Comparison of ENCODE assay signal across 24 mouse cellular contexts in the genomic region with DNA sequence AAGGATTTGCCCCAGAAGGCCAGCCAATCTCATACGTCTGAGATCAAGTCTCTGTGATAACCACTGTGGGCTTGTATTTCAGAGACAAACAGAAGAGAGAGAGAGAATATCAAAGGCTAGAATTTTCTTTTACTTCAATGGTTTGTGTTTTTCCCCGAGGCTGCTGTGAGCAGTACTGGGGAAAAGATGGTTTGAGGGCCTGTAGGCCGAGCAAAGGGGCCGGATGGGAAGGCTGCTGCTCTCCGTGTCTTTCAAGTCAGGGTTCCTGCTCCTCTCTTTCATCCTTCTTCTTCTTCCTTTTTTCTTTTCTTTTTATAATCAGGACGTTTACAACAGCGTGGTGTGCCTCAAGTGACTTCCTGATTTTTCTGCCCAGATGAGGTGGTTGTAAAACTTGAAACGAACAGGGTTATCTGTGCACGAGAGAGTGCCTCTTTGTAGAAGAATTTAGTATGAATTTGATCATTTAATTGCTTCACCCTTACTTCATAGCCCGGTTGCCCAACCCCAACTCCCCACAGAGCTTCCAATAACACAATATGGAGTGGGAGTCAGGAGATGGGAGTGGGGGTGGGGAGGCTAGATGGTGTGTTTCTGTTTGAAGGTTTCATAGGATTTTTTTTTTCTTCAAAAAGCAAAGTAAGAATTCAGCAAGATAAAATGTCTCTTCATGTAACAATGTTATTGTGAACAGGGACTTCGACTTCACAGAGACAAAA. TPM values are rescaled to one million over a fixed set of nuclear protein-coding genes. Genes with fewer than 3 reads are reported as not detected.
A peak's percentile ranks its signal among the peaks of the same experiment; 100 is the strongest.
DNase-seq lines count a peak whose midpoint lies in the region; ATAC-seq lines count a peak whose summit lies in the region.
"Had no signal": no experiment of that assay in that cellular context is flagged by ENCODE, and none has a peak within 500 bp of the region (broad histone marks: within the 10 kb centered on the region; RNA-seq: fewer than 3 reads in every experiment).

No protein-coding gene starts in this region.

- H3K9me3 ChIP-seq in forebrain, embryonic 13.5 days (replicated peaks) = no peaks in the 10 kb centered on the region
- no peaks in the 10 kb centered on the region for H3K9me3 ChIP-seq in forebrain, embryonic 10.5 days
- no peaks in the 10 kb centered on the region for H3K9me3 ChIP-seq in midbrain, embryonic 15.5 days
- no peaks in the 10 kb centered on the region for H3K9me3 ChIP-seq in midbrain, embryonic 10.5 days (replicated peaks)
- H3K9me3 ChIP-seq in midbrain, embryonic 16.5 days (replicated peaks; ENCODE audit: control insufficient read depth, low read length, poor library complexity, severe bottlenecking) = no peaks in the 10 kb centered on the region
- H3K9me3 ChIP-seq: embryonic facial prominence, embryonic 15.5 days; heart, embryonic 15.5 days; hindbrain, embryonic 10.5 days had no signal

- H3K9ac ChIP-seq in forebrain, embryonic 13.5 days = no peak overlapping the region
- no peak overlapping the region for H3K9ac ChIP-seq in midbrain, embryonic 15.5 days
- H3K9ac ChIP-seq in midbrain, embryonic 16.5 days (ENCODE audit: low read depth, low read length) = no peak overlapping the region
- H3K9ac ChIP-seq: embryonic facial prominence, embryonic 15.5 days; heart, embryonic 15.5 days; hindbrain, embryonic 14.5 days had no signal

- no peak overlapping the region for H3K4me2 ChIP-seq in forebrain, embryonic 13.5 days
- no peak overlapping the region for H3K4me2 ChIP-seq in midbrain, embryonic 15.5 days
- H3K4me2 ChIP-seq in midbrain, embryonic 16.5 days (ENCODE audit: low read length) = no peak overlapping the region
- H3K4me2 ChIP-seq: embryonic facial prominence, embryonic 15.5 days; heart, embryonic 11.5 days; heart, embryonic 15.5 days had no signal

- no peak overlapping the region for H3K27ac ChIP-seq in forebrain, embryonic 13.5 days
- H3K27ac ChIP-seq in forebrain, embryonic 10.5 days = no peak overlapping the region
- H3K27ac ChIP-seq in midbrain, embryonic 15.5 days = peak overlapping the region; percentile 36; the same call in 1 of the 2 replicates
- no peak overlapping the region for H3K27ac ChIP-seq in midbrain, embryonic 10.5 days (replicated peaks)
- peak overlapping the region; percentile 47; the same call in 1 of the 2 replicates for H3K27ac ChIP-seq in midbrain, embryonic 16.5 days (ENCODE audit: low read length)
- H3K27ac ChIP-seq: embryonic facial prominence, embryonic 15.5 days; heart, adult 2 months; heart, embryonic 15.5 days; hindbrain, embryonic 10.5 days; hindbrain, embryonic 14.5 days had no signal

- 71% methylated on average over 11 of the region's 11 CpGs for WGBS in forebrain, embryonic 13.5 days
- 75% methylated on average over 11 of the region's 11 CpGs for WGBS in forebrain, embryonic 10.5 days
- 57% methylated on average over 11 of the region's 11 CpGs for WGBS in midbrain, embryonic 15.5 days
- WGBS in midbrain, embryonic 10.5 days = 75% methylated on average over 11 of the region's 11 CpGs
- 58% methylated on average over 11 of the region's 11 CpGs for WGBS in midbrain, embryonic 16.5 days

- H3K4me1 ChIP-seq in forebrain, embryonic 13.5 days = no peaks in the 10 kb centered on the region
- peaks cover 3% of the 10 kb centered on the region; the same call in 1 of the 2 replicates for H3K4me1 ChIP-seq in forebrain, embryonic 10.5 days
- 0 out of 2 replicates have a peak, but pooled peaks cover 3% of the 10 kb centered on the region for H3K4me1 ChIP-seq in midbrain, embryonic 15.5 days
- H3K4me1 ChIP-seq in midbrain, embryonic 10.5 days = peaks cover 3% of the 10 kb centered on the region; the same call in 1 of the 2 replicates
- H3K4me1 ChIP-seq in midbrain, embryonic 16.5 days (ENCODE audit: control insufficient read depth, insufficient read depth, low read length) = 0 out of 2 replicates have a peak, but pooled peaks cover 2% of the 10 kb centered on the region
- H3K4me1 ChIP-seq: heart, embryonic 15.5 days had no signal

- peak; percentile 44; the same call in 1 of the 2 replicates for ATAC-seq in forebrain, embryonic 13.5 days
- peak; percentile 85 for ATAC-seq in midbrain, embryonic 15.5 days (replicated peaks)
- peak; percentile 79 for ATAC-seq in midbrain, embryonic 16.5 days
- ATAC-seq: CD4-positive, CD25-positive, alpha-beta regulatory T cell, adult 4 months had no signal

- no peak overlapping the region for H3K4me3 ChIP-seq in forebrain, embryonic 13.5 days
- H3K4me3 ChIP-seq in forebrain, embryonic 10.5 days = no peak overlapping the region
- H3K4me3 ChIP-seq in midbrain, embryonic 15.5 days = no peak overlapping the region
- H3K4me3 ChIP-seq in midbrain, embryonic 10.5 days = no peak overlapping the region
- H3K4me3 ChIP-seq in midbrain, embryonic 16.5 days (ENCODE audit: low read depth, low read length) = no peak overlapping the region
- H3K4me3 ChIP-seq: embryonic facial prominence, embryonic 15.5 days; erythroblast, embryonic 14.5 days; heart, adult 2 months; heart, embryonic 15.5 days; hindbrain, embryonic 10.5 days had no signal

- DNase-seq in forebrain, embryonic 10.5 days (ENCODE audit: extremely low spot score, low spot score) = no peak
- no peak for DNase-seq in midbrain, embryonic 10.5 days (ENCODE audit: low spot score)
- DNase-seq in urinary bladder, postnatal 10 days (ENCODE audit: low spot score) = no peak
- DNase-seq in spleen, adult 18-20 months = no peak
- DNase-seq in right cerebral cortex, postnatal 14 days = no peak
- DNase-seq: adrenal gland, postnatal 10 days; B cell, adult 2 months; cerebellum, adult 11-12 months; cerebellum, adult 9-11 months; cerebellum, postnatal 36 days; heart, adult 2 months; heart, postnatal 14 days had no signal

- peaks cover 48% of the 10 kb centered on the region for H3K27me3 ChIP-seq in forebrain, embryonic 13.5 days
- peaks cover 60% of the 10 kb centered on the region for H3K27me3 ChIP-seq in forebrain, embryonic 10.5 days (ENCODE audit: poor library complexity, severe bottlenecking)
- no peaks in the 10 kb centered on the region for H3K27me3 ChIP-seq in midbrain, embryonic 15.5 days (replicated peaks)
- H3K27me3 ChIP-seq in midbrain, embryonic 10.5 days (ENCODE audit: low read depth, poor library complexity, severe bottlenecking) = no peaks in the 10 kb centered on the region
- no peaks in the 10 kb centered on the region for H3K27me3 ChIP-seq in midbrain, embryonic 16.5 days (ENCODE audit: control insufficient read depth, insufficient read depth, low read depth, low read length)
- H3K27me3 ChIP-seq: embryonic facial prominence, embryonic 15.5 days; heart, embryonic 15.5 days had no signal

- H3K36me3 ChIP-seq in forebrain, embryonic 13.5 days (ENCODE audit: poor library complexity, severe bottlenecking) = no peaks in the 10 kb centered on the region
- H3K36me3 ChIP-seq in forebrain, embryonic 10.5 days (replicated peaks) = no peaks in the 10 kb centered on the region
- no peaks in the 10 kb centered on the region for H3K36me3 ChIP-seq in midbrain, embryonic 15.5 days (replicated peaks)
- H3K36me3 ChIP-seq in midbrain, embryonic 10.5 days = no peaks in the 10 kb centered on the region
- H3K36me3 ChIP-seq in midbrain, embryonic 16.5 days (ENCODE audit: control insufficient read depth, insufficient read depth, low read length) = no peaks in the 10 kb centered on the region
- H3K36me3 ChIP-seq: embryonic facial prominence, embryonic 15.5 days; heart, embryonic 15.5 days; hindbrain, embryonic 10.5 days had no signal

RNA-seq across cellular contexts. Expression of a gene that starts 16.0 kb away (rescaled TPM):
- 0.41 and 0.84 TPM in 2 replicates for polyA plus RNA-seq in forebrain, embryonic 13.5 days (2015; fragmentation: Nextera tagmentation; extraction: Ambion mirVana)
- 0.53 and 0.62 TPM in 2 replicates for polyA plus RNA-seq in forebrain, embryonic 10.5 days (2016; fragmentation: Nextera tagmentation; extraction: Ambion mirVana)
- 0.20 and 0.28 TPM in 2 replicates for polyA plus RNA-seq in midbrain, embryonic 15.5 days (2015; fragmentation: Nextera tagmentation; extraction: Ambion mirVana)
- 0.67 and 0.73 TPM in 2 replicates for polyA plus RNA-seq in midbrain, embryonic 10.5 days (2016; fragmentation: Nextera tagmentation; extraction: Ambion mirVana)
- 0.30 and 0.32 TPM in 2 replicates for polyA plus RNA-seq in midbrain, embryonic 16.5 days (2015; fragmentation: Nextera tagmentation; extraction: Ambion mirVana)
- polyA plus RNA-seq: CD4-positive, CD25-positive, alpha-beta regulatory T cell, adult 4 months; erythroblast, embryonic 14.5 days had no signal

RNA-seq across cellular contexts. Expression of a gene that starts 58.6 kb away (rescaled TPM):
- polyA plus RNA-seq in forebrain, embryonic 13.5 days (2015; fragmentation: Nextera tagmentation; extraction: Ambion mirVana) = not detected in 2 replicates
- not detected in 2 replicates for polyA plus RNA-seq in forebrain, embryonic 10.5 days (2016; fragmentation: Nextera tagmentation; extraction: Ambion mirVana)
- not detected in 2 replicates for polyA plus RNA-seq in midbrain, embryonic 15.5 days (2015; fragmentation: Nextera tagmentation; extraction: Ambion mirVana)
- not detected in 2 replicates for polyA plus RNA-seq in midbrain, embryonic 10.5 days (2016; fragmentation: Nextera tagmentation; extraction: Ambion mirVana)
- polyA plus RNA-seq in midbrain, embryonic 16.5 days (2015; fragmentation: Nextera tagmentation; extraction: Ambion mirVana) = not detected in 2 replicates
- polyA plus RNA-seq: CD4-positive, CD25-positive, alpha-beta regulatory T cell, adult 4 months; embryonic facial prominence, embryonic 11.5 days; embryonic facial prominence, embryonic 15.5 days; erythroblast, embryonic 14.5 days; forebrain, embryonic 11.5 days; heart, adult 2 months; heart, embryonic 11.5 days; heart, embryonic 15.5 days; hindbrain, embryonic 10.5 days; hindbrain, embryonic 14.5 days had no signal

Comparison
In these comparisons a context has a peak if more than half of its experiments do, and no peak if none do; other contexts are left out.
1. H3K27ac ChIP-seq: peak in midbrain, embryonic 15.5 days (single experiment) and midbrain, embryonic 16.5 days (single experiment); none in forebrain, embryonic 13.5 days (single experiment), forebrain, embryonic 10.5 days (single experiment) and midbrain, embryonic 10.5 days (single experiment).
2. Peak in every context shown above with its lines, with median percentiles within 50 percentile points of each other: ATAC-seq.